7 mouse cellular contexts compared by ENCODE assay signal in the genomic region with DNA sequence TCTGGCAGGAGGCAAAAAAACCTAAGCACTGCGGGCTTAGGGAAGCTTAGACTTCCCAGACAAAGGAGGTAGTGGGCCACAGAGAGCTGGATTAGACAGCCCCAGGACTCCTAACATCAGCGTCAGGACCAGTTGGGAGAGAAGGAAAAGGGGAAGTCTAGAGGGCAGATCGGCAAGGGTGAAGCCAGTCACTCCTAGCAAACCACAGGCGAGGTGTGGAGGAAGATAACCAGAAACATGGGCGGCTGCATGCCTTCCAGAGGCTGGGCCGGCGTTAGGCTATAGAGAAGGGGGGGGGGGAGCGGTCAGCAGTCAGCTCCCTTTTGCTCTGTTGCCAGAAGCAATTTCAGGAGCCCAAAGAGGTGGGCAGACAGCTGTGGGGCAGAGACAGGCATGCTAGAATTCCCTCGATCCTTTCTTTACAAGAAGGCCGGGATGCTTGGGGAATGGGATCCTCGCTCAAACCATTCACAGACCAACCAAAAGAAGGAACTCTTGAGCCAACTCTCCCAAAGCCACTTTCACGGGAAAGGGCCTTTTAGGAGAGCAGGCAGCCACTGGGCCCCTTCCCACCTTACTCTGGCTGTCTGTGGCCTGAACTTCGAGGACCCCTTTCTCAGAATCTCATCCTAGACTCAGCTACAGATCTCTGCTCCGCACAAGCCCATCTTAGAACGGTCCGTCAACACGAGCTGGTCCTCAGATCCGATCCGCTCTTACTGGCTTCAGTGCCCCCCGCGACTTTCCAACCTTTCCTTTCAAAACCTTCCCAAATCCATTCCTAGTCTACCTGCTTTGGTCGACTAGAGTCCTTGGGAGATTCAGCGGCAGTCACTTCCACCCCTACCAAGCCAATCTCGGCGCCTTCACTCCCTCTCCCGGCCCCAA. TPM values are rescaled to one million over a fixed set of nuclear protein-coding genes. Genes with fewer than 3 reads are reported as not detected.
DNase-seq lines count a peak whose midpoint lies in the region; ATAC-seq and TF ChIP-seq lines count a peak whose summit lies in the region.

No protein-coding gene starts in this region.

- H3K27ac ChIP-seq in testis, adult 2 months (ENCODE audit: control insufficient read depth, insufficient read depth, low read depth, low read length): peak overlapping the region; percentile 18
- H3K27ac ChIP-seq in brown adipose tissue, adult 24 weeks (replicated peaks; ENCODE audit: low read depth, low read length): peak overlapping the region; percentile 50
- H3K27ac ChIP-seq in forebrain, embryonic 14.5 days (ENCODE audit: low read depth, low read length): peak overlapping the region; percentile 88
- peak overlapping the region; percentile 94 for H3K27ac ChIP-seq in limb, embryonic 12.5 days
- peak overlapping the region; percentile 58 for H3K27ac ChIP-seq in neural tube, embryonic 11.5 days (ENCODE audit: low read depth, low read length)

- H3K4me3 ChIP-seq in testis, adult 2 months (ENCODE audit: control insufficient read depth, low read depth, low read length): peak overlapping the region; percentile 88
- H3K4me3 ChIP-seq in brown adipose tissue, adult 24 weeks (ENCODE audit: insufficient read depth, low read depth, low read length): peak overlapping the region; percentile 79
- peak overlapping the region; percentile 99 for H3K4me3 ChIP-seq in forebrain, embryonic 14.5 days (ENCODE audit: low read depth, low read length)
- peak overlapping the region; percentile 87 for H3K4me3 ChIP-seq in limb, embryonic 12.5 days (replicated peaks)
- H3K4me3 ChIP-seq in neural tube, embryonic 11.5 days (ENCODE audit: low read depth, low read length): peak overlapping the region; percentile 77

- H3K9me3 ChIP-seq in forebrain, embryonic 14.5 days (replicated peaks; ENCODE audit: control insufficient read depth, low read length): no peaks in the 10 kb centered on the region
- H3K9me3 ChIP-seq in limb, embryonic 12.5 days: no peaks in the 10 kb centered on the region
- no peaks in the 10 kb centered on the region for H3K9me3 ChIP-seq in neural tube, embryonic 11.5 days (ENCODE audit: control insufficient read depth, low read length)

- no peak for DNase-seq in testis, postnatal 10 days (ENCODE audit: low spot score)
- DNase-seq in forebrain, embryonic 14.5 days (ENCODE audit: low spot score): peak; percentile 29
- DNase-seq in neural tube, embryonic 11.5 days (ENCODE audit: low spot score): no peak
- DNase-seq in right cerebral cortex, adult 2 months (ENCODE audit: low spot score in 2 of 2): no peak

- H3K36me3 ChIP-seq in testis, adult 2 months (ENCODE audit: control insufficient read depth, insufficient read depth, low read length): no peaks in the 10 kb centered on the region
- H3K36me3 ChIP-seq in forebrain, embryonic 14.5 days (ENCODE audit: control insufficient read depth, insufficient read depth, low read length): peaks cover 5% of the 10 kb centered on the region; the same call in 1 of the 2 replicates
- peaks cover 17% of the 10 kb centered on the region for H3K36me3 ChIP-seq in limb, embryonic 12.5 days
- no peaks in the 10 kb centered on the region for H3K36me3 ChIP-seq in neural tube, embryonic 11.5 days (ENCODE audit: control insufficient read depth, insufficient read depth, low read length)

- ATAC-seq in forebrain, embryonic 14.5 days: peak; percentile 40
- 0 out of 2 replicates have a peak, but pooled peaks have one; percentile 11 for ATAC-seq in limb, embryonic 12.5 days (ENCODE audit: insufficient number of reproducible peaks, insufficient read depth, low FRiP score, low TSS enrichment, low read depth)
- no peak; the same call in 1 of the 2 replicates for ATAC-seq in neural tube, embryonic 11.5 days (ENCODE audit: insufficient read depth, low FRiP score, low TSS enrichment)

- under 1% methylated on average over 26 of the region's 26 CpGs for WGBS in forebrain, embryonic 14.5 days
- 1% methylated on average over 26 of the region's 26 CpGs for WGBS in limb, embryonic 12.5 days
- 2% methylated on average over 25 of the region's 26 CpGs for WGBS in neural tube, embryonic 11.5 days

- H3K27me3 ChIP-seq in testis, adult 2 months (ENCODE audit: control insufficient read depth, insufficient read depth, low read length): no peaks in the 10 kb centered on the region
- no peaks in the 10 kb centered on the region for H3K27me3 ChIP-seq in forebrain, embryonic 14.5 days (replicated peaks; ENCODE audit: control insufficient read depth, insufficient read depth, low read length)
- H3K27me3 ChIP-seq in limb, embryonic 12.5 days: no peaks in the 10 kb centered on the region
- H3K27me3 ChIP-seq in neural tube, embryonic 11.5 days (ENCODE audit: control insufficient read depth, insufficient read depth, low read length): no peaks in the 10 kb centered on the region

- H3K4me1 ChIP-seq in testis, adult 2 months (ENCODE audit: control insufficient read depth, insufficient read depth, low read length): peaks cover 6% of the 10 kb centered on the region; the same call in 1 of the 2 replicates
- peaks cover 8% of the 10 kb centered on the region for H3K4me1 ChIP-seq in brown adipose tissue, adult 24 weeks (ENCODE audit: control insufficient read depth, insufficient read depth, insufficient read length, low read length)
- H3K4me1 ChIP-seq in forebrain, embryonic 14.5 days (ENCODE audit: control insufficient read depth, insufficient read depth, low read length): peaks cover 34% of the 10 kb centered on the region
- peaks cover 22% of the 10 kb centered on the region for H3K4me1 ChIP-seq in limb, embryonic 12.5 days (replicated peaks)
- peaks cover 11% of the 10 kb centered on the region for H3K4me1 ChIP-seq in neural tube, embryonic 11.5 days (ENCODE audit: control insufficient read depth, insufficient read depth, low read length)

- no peak for TF ChIP-seq POLR2A in testis, adult 2 months (IDR thresholded peaks at IDR 0.05; ENCODE audit: control insufficient read depth, low read depth, low read length)

- H3K4me2 ChIP-seq in forebrain, embryonic 14.5 days (ENCODE audit: low read length): peak overlapping the region; percentile 64
- H3K4me2 ChIP-seq in limb, embryonic 12.5 days: peak overlapping the region; percentile 85
- peak overlapping the region; percentile 88 for H3K4me2 ChIP-seq in neural tube, embryonic 11.5 days (ENCODE audit: low read depth)

- TF ChIP-seq CTCF in testis, adult 2 months (IDR thresholded peaks at IDR 0.05; ENCODE audit: control insufficient read depth, insufficient read depth, insufficient replicate concordance, low read depth, low read length): no peak

- H3K9ac ChIP-seq in forebrain, embryonic 14.5 days (ENCODE audit: low read length): peak overlapping the region; percentile 99
- peak overlapping the region; percentile 91 for H3K9ac ChIP-seq in limb, embryonic 12.5 days (replicated peaks)
- H3K9ac ChIP-seq in neural tube, embryonic 11.5 days (ENCODE audit: low read length): peak overlapping the region; percentile 90

RNA-seq across cellular contexts. Expression of a gene that starts 0.8 kb away (rescaled TPM):
- polyA plus RNA-seq in testis, adult 2 months (2012; rRNA removed): 46.6 and 47.7 TPM in 2 replicates
- 2.7 and 3.7 TPM in 2 replicates for polyA plus RNA-seq in brown adipose tissue, adult 24 weeks (2012; ENCODE audit: insufficient read depth, insufficient read length, missing spikeins)
- polyA plus RNA-seq in forebrain, embryonic 14.5 days (2014; fragmentation: Nextera tagmentation; extraction: Ambion mirVana): 70.5 and 86.6 TPM in 2 replicates
- 40.7 and 41.6 TPM in 2 replicates for polyA plus RNA-seq in limb, embryonic 12.5 days (2016; fragmentation: Nextera tagmentation; extraction: Ambion mirVana)
- 50.3 and 52.3 TPM in 2 replicates for polyA plus RNA-seq in neural tube, embryonic 11.5 days (2014; fragmentation: Nextera tagmentation; extraction: Ambion mirVana)

RNA-seq across cellular contexts. Expression of a gene that starts 57.9 kb away (rescaled TPM):
- 8.7 and 11.0 TPM in 2 replicates for polyA plus RNA-seq in testis, adult 2 months (2012; rRNA removed)
- polyA plus RNA-seq in brown adipose tissue, adult 24 weeks (2012; ENCODE audit: insufficient read depth, insufficient read length, missing spikeins): 3.8 and 5.2 TPM in 2 replicates
- polyA plus RNA-seq in forebrain, embryonic 14.5 days (2014; fragmentation: Nextera tagmentation; extraction: Ambion mirVana): 12.4 and 27.1 TPM in 2 replicates
- 7.9 and 9.9 TPM in 2 replicates for polyA plus RNA-seq in limb, embryonic 12.5 days (2016; fragmentation: Nextera tagmentation; extraction: Ambion mirVana)
- 4.4 and 5.3 TPM in 2 replicates for polyA plus RNA-seq in neural tube, embryonic 11.5 days (2014; fragmentation: Nextera tagmentation; extraction: Ambion mirVana)

Comparison
In these comparisons a context has a peak if more than half of its experiments do, and no peak if none do; other contexts are left out.
1. H3K27ac ChIP-seq: peak in every context shown above with its lines; median percentile 94 in limb, embryonic 12.5 days; 88 in forebrain, embryonic 14.5 days; 58 in neural tube, embryonic 11.5 days; 50 in brown adipose tissue, adult 24 weeks; 18 in testis, adult 2 months.